Mouse (Mus musculus) small intestine, adult 2 months (tissue): ENCODE measurements at regions not wholly inside any gene's neighbourhood (a gene's known extent, or its start where the extent isn't known, plus 50 kb on each side); places are given as distances from the start of the nearest gene placed in this dataset.
"Not testable (repeated sequence)": the region's sequence is repeated elsewhere in the genome, so short reads cannot be mapped to it uniquely, and the experiment has no call there.

Experiments
- CTCF ChIP-seq: fragments of 200-500 bp; IDR thresholded peaks from 2 replicates; pipeline ENCODE4 v1.5.1; 2012; ENCODE audit warnings: low read depth, mild to moderate bottlenecking, control low read depth, inconsistent platforms, low read length, moderate library complexity, mixed read lengths; ENCODE audit not compliant: insufficient replicate concordance, insufficient read length; ENCODE audit errors: extremely low read depth
- POLR2A ChIP-seq: fragments of 200-500 bp; IDR thresholded peaks from 2 replicates; pipeline ENCODE4 v1.6.1; 2012; ENCODE audit warnings: low read depth, mild to moderate bottlenecking, control low read depth, inconsistent platforms, low read length, moderate library complexity

- peak; percentile 31; the same call in 1 of the 2 replicates for TF ChIP-seq CTCF
- TF ChIP-seq POLR2A = not testable (repeated sequence)
Measured at GRCm38 (mm10) chr6:123930951-123931350, 77.7 kb upstream of the Vmn2r25 start.
